Mouse (Mus musculus) liver, embryonic 14.5 days (tissue): ENCODE results near the gene Nptn.

Experiments used
- CTCF ChIP-seq: IDR thresholded peaks from 2 replicates; pipeline ENCODE4 v1.5.1; 2016; ENCODE audit warnings: antibody characterized with exemption, low read depth, control low read depth
- EP300 ChIP-seq: IDR thresholded peaks from 2 replicates; pipeline ENCODE4 v1.6.1; 2016; ENCODE audit warnings: antibody characterized with exemption, low read depth

DNA sequence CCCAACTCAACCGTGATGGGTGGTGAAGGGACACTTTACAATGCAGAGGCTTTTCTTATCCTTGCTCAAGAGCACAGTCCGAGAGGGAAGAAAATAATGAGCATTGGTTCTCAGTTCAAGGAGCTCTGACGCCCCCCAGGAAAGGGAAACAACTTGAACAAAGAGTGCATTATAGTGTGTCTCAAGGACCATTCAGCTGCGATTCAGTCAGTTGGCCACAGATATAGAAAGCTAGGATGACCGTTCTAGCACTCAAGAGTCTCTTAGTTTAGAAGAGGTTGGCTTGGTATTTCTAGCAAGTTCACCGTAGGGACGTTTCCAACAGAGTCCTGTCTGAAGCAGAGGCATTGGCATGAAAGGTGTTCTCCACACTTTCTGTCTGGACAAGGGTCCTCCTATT lies 25.4 kb upstream of the Nptn start:
- TF ChIP-seq CTCF: no peak
- no peak for TF ChIP-seq EP300
